Mouse (Mus musculus) right cerebral cortex, postnatal 25 days (tissue): ENCODE measurements at regions not wholly inside any gene's neighbourhood (a gene's known extent, or its start where the extent isn't known, plus 50 kb on each side); places are given as distances from the start of the nearest gene placed in this dataset.

Source experiments
- DNase-seq: peaks from one replicate; pipeline ENCODE4 v3.0.0; 2022

GRCm38 (mm10) chr14:111212929-111213657 is 458.1 kb upstream of the Slitrk6 start:
- DNase-seq = no peak

GRCm38 (mm10) chr14:111226926-111227325 is 448.0 kb upstream of the Slitrk5 start:
- no peak for DNase-seq

- no peak for DNase-seq
Observed at GRCm38 (mm10) chr14:111239121-111239520, 435.8 kb upstream of the Slitrk5 start.

- peak; percentile 76 for DNase-seq
Observed at GRCm38 (mm10) chr14:111249347-111249946, 425.4 kb upstream of the Slitrk5 start.

- no peak for DNase-seq
Observed at GRCm38 (mm10) chr14:111253190-111253589, 421.7 kb upstream of the Slitrk5 start.

- DNase-seq = no peak
Observed at GRCm38 (mm10) chr14:111261696-111262095, 413.2 kb upstream of the Slitrk5 start.

GRCm38 (mm10) chr14:111270239-111270638 is 404.7 kb upstream of the Slitrk5 start:
- DNase-seq = no peak

GRCm38 (mm10) chr14:111281354-111281753 is 393.5 kb upstream of the Slitrk5 start:
- no peak for DNase-seq

- DNase-seq = no peak
Observed at GRCm38 (mm10) chr14:111283681-111284461, 391.0 kb upstream of the Slitrk5 start.

GRCm38 (mm10) chr14:111285981-111286380 is 388.9 kb upstream of the Slitrk5 start:
- no peak for DNase-seq

GRCm38 (mm10) chr14:111295521-111295920 is 379.4 kb upstream of the Slitrk5 start:
- no peak for DNase-seq

- no peak for DNase-seq
Observed at GRCm38 (mm10) chr14:111297796-111298195, 377.1 kb upstream of the Slitrk5 start.

- no peak for DNase-seq
Observed at GRCm38 (mm10) chr14:111330570-111330969, 344.3 kb upstream of the Slitrk5 start.

- DNase-seq = no peak
Observed at GRCm38 (mm10) chr14:111353518-111353917, 321.4 kb upstream of the Slitrk5 start.

- no peak for DNase-seq
Observed at GRCm38 (mm10) chr14:111396803-111397202, 278.1 kb upstream of the Slitrk5 start.

- DNase-seq = no peak
Observed at GRCm38 (mm10) chr14:111400809-111401208, 274.1 kb upstream of the Slitrk5 start.

GRCm38 (mm10) chr14:111402538-111402937 is 272.4 kb upstream of the Slitrk5 start:
- DNase-seq = no peak

GRCm38 (mm10) chr14:111403555-111403954 is 271.3 kb upstream of the Slitrk5 start:
- DNase-seq = no peak

- DNase-seq = no peak
Observed at GRCm38 (mm10) chr14:111413543-111413942, 261.4 kb upstream of the Slitrk5 start.

GRCm38 (mm10) chr14:111418531-111418930 is 256.4 kb upstream of the Slitrk5 start:
- peak; percentile 3 for DNase-seq

- DNase-seq = no peak
Observed at GRCm38 (mm10) chr14:111429101-111429857, 245.6 kb upstream of the Slitrk5 start.
